Mouse (Mus musculus) heart, embryonic 12.5 days (tissue): ENCODE measurements around the gene Ryr2. TPM values are rescaled to one million over a fixed set of nuclear protein-coding genes. Genes with fewer than 3 reads are reported as not detected.

Experiments
- ATAC-seq: fragments of 200-750 bp; cut with Nextera tagmentation; 2 replicates; pipeline ENCODE4 v1.8.0; 2017; ENCODE audit warnings: moderate TSS enrichment, moderate library complexity; ENCODE audit not compliant: insufficient number of reproducible peaks, low FRiP score
- H3K27ac ChIP-seq: fragments of 300-500 bp; sonication (generic); 2 replicates; pipeline ENCODE4 v1.5.1; 2016; ENCODE audit warnings: mild to moderate bottlenecking, moderate library complexity; ENCODE audit not compliant: poor library complexity, severe bottlenecking
- H3K27me3 ChIP-seq: fragments of 300-500 bp; sonication (generic); replicated peaks from 2 replicates; pipeline ENCODE4 v1.6.1; 2016; ENCODE audit warnings: mild to moderate bottlenecking, moderate library complexity
- H3K36me3 ChIP-seq: fragments of 300-500 bp; sonication (generic); 2 replicates; pipeline ENCODE4 v1.6.1; 2016; ENCODE audit warnings: mild to moderate bottlenecking, moderate library complexity
- H3K4me1 ChIP-seq: fragments of 300-500 bp; sonication (generic); replicated peaks from 2 replicates; pipeline ENCODE4 v1.6.1; 2016; ENCODE audit warnings: mild to moderate bottlenecking
- H3K4me2 ChIP-seq: fragments of 300-500 bp; sonication (generic); 2 replicates; pipeline ENCODE4 v1.6.1; 2016; ENCODE audit warnings: mild to moderate bottlenecking, moderate library complexity
- H3K4me3 ChIP-seq: fragments of 300-500 bp; sonication (generic); 2 replicates; pipeline ENCODE4 v1.5.1; 2016; ENCODE audit warnings: mild to moderate bottlenecking
- H3K9ac ChIP-seq: fragments of 300-500 bp; sonication (generic); 2 replicates; pipeline ENCODE4 v1.6.1; 2016; ENCODE audit warnings: mild to moderate bottlenecking, moderate library complexity
- H3K9me3 ChIP-seq: fragments of 300-500 bp; sonication (generic); replicated peaks from 2 replicates; pipeline ENCODE4 v1.6.1; 2016; ENCODE audit warnings: mild to moderate bottlenecking, moderate library complexity
- WGBS: fragments of 180-500 bp; shearing (Covaris S2); methylation state at CpG from one replicate; pipeline ENCODE4 v1.1.7; 2016; 5-methylcytosine and 5-hydroxymethylcytosine counted together
- polyA plus RNA-seq: library from polyadenylated mRNA; unstranded; fragments of >200 nt; fragmentation: Nextera tagmentation; extraction: Ambion mirVana; gene quantifications from 2 replicates; pipeline ENCODE4 v1.2.1, GENCODE M21; 2016

Ryr2 gene
- polyA plus RNA-seq, 1 experiment from 2014 or later, result 35.3 TPM

DNA sequence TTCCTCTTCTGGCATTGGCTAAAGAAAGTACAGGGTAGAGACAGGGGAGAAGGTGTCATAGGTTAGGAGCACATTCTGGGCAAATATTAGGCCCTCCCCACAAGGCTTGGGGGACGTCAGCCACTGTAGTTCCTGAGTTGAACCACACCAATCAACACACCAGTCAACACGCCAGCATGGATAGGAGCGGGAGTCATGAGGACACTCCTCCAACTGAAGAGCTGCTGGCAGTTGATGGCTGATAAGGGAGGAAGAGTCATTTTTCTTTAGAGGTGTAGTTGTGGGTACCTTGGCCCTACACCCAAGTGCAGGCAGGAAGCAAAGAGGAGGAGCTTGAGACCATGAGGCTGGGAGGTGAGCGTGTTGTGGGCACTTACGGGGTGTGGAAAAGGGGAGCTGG lies 13.6 kb downstream of the Ryr2 start:
- 45% methylated on average over 5 of the region's 5 CpGs for WGBS
- Histone ChIP-seq H3K9me3 (no peaks in the 10 kb centered on the region), H3K27me3 (no peaks in the 10 kb centered on the region), H3K4me2 (no peak overlapping the region), H3K36me3 (peaks cover 4% of the 10 kb centered on the region; the same call in 1 of the 2 replicates), H3K4me3 (no peak overlapping the region), H3K9ac (no peak overlapping the region), H3K27ac (peak overlapping the region; percentile 18), H3K4me1 (peaks cover 85% of the 10 kb centered on the region)
- no peak for ATAC-seq

DNA sequence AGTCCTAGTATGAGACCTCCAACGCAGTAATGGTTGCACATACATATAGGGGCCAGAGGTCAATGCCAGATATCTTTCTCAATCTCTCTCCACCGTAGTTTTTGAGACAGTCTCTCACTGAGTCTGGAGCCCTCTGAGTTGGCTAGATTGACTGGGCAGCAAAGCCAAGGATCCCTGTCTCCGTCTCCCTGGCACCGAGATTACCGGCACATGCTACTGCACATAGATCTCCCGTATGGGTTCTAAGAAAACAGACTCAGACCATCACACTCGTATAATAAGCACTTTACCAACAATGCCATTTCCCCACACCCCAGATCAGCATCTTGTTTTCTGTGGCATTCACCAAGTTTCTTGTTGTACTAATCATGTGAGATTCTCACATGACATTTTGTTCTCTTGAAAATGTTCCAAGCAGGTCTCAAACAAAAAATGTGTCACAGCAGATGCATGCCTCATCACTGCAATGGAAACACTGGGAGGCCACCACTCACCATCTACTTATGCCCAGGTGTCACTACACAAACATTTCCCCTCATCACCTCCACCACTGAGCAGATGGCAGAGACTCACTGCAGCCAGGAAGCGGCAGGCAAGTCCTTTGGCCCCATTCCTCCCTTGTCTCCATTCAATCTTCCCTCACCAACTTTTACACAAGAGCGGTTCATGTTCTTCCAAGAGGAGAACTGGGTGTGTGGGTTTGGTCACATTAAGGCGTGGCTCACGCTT lies 14.2 kb downstream of the Ryr2 start:
- Histone ChIP-seq H3K4me3 (no peak overlapping the region), H3K27ac (peak overlapping the region; percentile 59), H3K9me3 (no peaks in the 10 kb centered on the region), H3K9ac (no peak overlapping the region), H3K4me2 (peak overlapping the region; percentile 38), H3K36me3 (peaks cover 5% of the 10 kb centered on the region; the same call in 1 of the 2 replicates), H3K4me1 (peaks cover 84% of the 10 kb centered on the region), H3K27me3 (no peaks in the 10 kb centered on the region)
- no peak for ATAC-seq
- WGBS, result 76% methylated on average over 11 of the region's 11 CpGs

DNA sequence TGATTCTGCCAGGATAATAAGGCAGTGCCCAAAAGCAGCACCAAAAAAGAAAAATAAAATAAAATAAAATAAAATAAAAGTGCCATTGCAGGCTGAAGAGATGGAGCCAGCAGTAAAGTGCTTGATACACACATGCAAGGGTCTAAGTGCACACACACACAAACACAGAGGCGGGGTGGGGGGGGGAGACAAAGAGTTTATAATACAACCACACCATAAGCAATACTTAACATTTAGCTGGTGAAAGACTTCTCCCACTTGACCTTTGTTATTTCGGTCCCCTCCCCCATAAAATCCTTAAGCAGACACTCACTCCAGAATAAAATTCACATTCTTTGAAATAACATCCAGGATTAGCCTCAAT lies 22.7 kb downstream of the Ryr2 start:
- Histone ChIP-seq H3K27me3 (no peaks in the 10 kb centered on the region), H3K9me3 (no peaks in the 10 kb centered on the region), H3K36me3 (peaks cover 5% of the 10 kb centered on the region; the same call in 1 of the 2 replicates), H3K9ac (no peak overlapping the region), H3K4me1 (peaks cover 79% of the 10 kb centered on the region), H3K4me3 (no peak overlapping the region), H3K4me2 (no peak overlapping the region), H3K27ac (no peak overlapping the region)
- 71% methylated on average over 2 of the region's 2 CpGs for WGBS
- no peak for ATAC-seq

DNA sequence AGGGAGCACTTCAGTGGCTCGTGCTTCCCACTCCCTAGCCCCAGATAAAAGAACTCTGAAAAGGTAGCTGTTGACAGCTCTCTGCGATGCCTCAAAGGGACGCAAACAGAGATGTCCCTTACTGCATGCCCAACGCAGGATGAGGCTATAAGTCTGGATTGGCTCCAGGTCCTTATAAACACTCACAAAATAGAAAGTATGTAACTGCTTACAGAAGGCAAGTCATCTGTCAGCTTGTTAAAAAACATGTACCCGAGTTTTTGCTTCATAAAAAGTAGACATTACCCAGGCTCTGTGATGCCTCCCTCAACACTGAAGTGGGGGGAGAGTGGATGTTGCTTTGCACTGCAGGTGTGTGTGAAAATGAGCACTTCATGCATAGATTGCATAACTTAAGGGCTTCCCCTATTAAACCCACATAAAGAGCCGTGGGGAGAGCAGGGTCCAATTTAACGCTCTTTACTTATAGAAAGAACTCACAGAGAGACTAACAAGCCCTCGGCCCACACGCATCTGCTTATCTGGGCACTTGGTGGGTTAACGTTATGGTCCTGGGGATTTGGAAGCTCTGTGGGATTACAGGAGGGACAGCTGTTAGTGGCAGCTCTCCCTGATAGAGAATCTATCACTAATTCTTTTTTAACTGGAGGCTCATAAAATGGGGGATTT lies 23.2 kb downstream of the Ryr2 start:
- ATAC-seq, result no peak
- no peak overlapping the region for H3K9ac ChIP-seq
- H3K36me3 ChIP-seq, result peaks cover 5% of the 10 kb centered on the region; the same call in 1 of the 2 replicates
- H3K27me3 ChIP-seq, result no peaks in the 10 kb centered on the region
- no peak overlapping the region for H3K4me3 ChIP-seq
- peak overlapping the region; percentile 25 for H3K4me2 ChIP-seq
- peaks cover 82% of the 10 kb centered on the region for H3K4me1 ChIP-seq
- 21% methylated on average over 10 of the region's 10 CpGs for WGBS
- peak overlapping the region; percentile 30; the same call in 1 of the 2 replicates for H3K27ac ChIP-seq
- no peaks in the 10 kb centered on the region for H3K9me3 ChIP-seq

DNA sequence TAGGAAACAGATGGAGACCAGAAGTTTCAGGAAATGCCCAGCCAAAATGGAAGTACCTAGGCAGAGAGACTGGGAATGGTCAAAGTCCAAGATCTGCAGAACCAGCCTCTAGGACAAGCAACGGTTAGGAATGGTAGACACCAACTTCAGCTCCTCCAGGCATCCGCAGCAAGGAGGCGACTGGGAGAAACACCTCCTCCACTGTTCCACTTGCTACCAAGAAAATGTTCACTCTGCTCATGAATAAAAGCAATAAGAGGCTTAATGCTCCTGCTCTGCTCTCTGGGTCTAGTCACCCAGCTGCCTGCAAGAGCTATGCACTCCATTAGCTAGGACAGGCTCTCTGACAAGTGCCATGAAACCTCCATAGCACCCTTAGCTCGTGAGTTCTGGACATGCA lies 26.2 kb downstream of the Ryr2 start:
- H3K4me1 ChIP-seq, result peaks cover 78% of the 10 kb centered on the region
- peaks cover 4% of the 10 kb centered on the region; the same call in 1 of the 2 replicates for H3K36me3 ChIP-seq
- no peaks in the 10 kb centered on the region for H3K9me3 ChIP-seq
- no peak overlapping the region for H3K4me2 ChIP-seq
- no peak overlapping the region for H3K4me3 ChIP-seq
- 66% methylated on average over 4 of the region's 4 CpGs for WGBS
- H3K9ac ChIP-seq, result 0 out of 2 replicates have a peak overlapping the region, but pooled peaks have one; percentile 6
- no peaks in the 10 kb centered on the region for H3K27me3 ChIP-seq
- no peak for ATAC-seq
- H3K27ac ChIP-seq, result no peak overlapping the region

DNA sequence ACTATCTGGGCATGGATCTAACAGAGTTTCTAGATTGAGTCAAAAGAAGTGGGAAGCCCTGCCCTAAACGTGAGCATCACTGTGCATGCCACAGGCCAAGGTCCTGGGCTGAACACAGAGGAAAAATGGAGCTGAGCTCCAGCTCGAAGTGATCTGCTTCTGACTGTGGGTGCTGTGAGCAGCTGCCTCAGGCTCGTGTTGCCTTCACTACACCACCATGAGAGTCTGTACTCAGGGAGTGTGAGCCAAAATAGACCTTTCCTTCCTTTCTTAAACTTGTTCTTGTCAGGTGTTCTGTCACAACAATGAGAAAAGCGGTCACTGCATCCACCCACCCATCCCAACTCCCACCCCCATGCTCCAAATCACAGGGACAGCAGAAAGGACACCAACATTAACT lies 27.2 kb downstream of the Ryr2 start:
- Histone ChIP-seq H3K9ac (no peak overlapping the region), H3K4me3 (no peak overlapping the region), H3K4me2 (no peak overlapping the region), H3K9me3 (no peaks in the 10 kb centered on the region), H3K4me1 (peaks cover 74% of the 10 kb centered on the region), H3K27me3 (no peaks in the 10 kb centered on the region), H3K36me3 (peaks cover 4% of the 10 kb centered on the region; the same call in 1 of the 2 replicates), H3K27ac (no peak overlapping the region)
- no peak for ATAC-seq
- WGBS, result 59% methylated on average over 4 of the region's 4 CpGs

DNA sequence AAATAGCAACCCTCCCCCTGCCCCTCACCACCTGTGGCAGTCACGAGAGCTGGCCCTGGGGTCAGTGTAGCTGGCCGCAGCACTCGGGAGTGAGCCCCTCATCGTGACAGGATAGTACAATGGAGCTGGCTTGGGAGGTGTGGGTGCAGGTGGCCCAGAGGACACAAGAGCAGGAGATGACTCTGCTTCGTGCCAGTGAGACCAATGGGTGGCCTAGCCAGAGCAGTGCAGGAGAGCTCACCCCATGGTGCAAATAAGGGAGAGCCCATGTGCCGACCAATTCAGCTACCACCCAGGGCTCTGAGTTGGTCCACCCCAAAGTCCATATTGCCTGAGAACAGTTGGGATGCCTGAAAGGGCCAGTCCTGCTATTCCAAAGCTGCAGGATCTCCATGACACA lies 31.8 kb downstream of the Ryr2 start:
- Histone ChIP-seq H3K27ac (no peak overlapping the region), H3K4me2 (no peak overlapping the region), H3K9me3 (no peaks in the 10 kb centered on the region), H3K27me3 (no peaks in the 10 kb centered on the region), H3K9ac (no peak overlapping the region), H3K36me3 (peaks cover 4% of the 10 kb centered on the region; the same call in 1 of the 2 replicates), H3K4me3 (no peak overlapping the region), H3K4me1 (peaks cover 69% of the 10 kb centered on the region)
- no peak for ATAC-seq
- WGBS, result 80% methylated on average over 6 of the region's 6 CpGs

DNA sequence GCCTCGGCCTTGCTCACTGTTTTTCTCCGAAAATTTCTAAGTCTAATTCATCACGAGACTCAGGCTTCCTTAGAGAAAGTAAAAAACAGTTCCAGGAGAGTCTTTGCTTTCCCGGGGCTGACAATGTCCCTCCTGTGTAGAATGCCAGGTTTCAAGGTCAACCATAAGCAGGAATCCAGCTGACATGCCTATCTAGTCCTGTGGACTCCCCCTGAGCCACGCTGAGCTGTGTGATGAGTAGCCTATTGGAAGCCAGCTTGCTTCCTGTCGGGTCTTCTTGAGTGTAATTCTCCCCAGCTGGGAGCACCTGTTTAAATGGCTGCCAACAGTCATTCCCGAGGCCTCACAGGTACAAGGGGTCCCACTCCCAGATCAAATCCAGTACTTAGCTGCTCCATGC lies 34.2 kb downstream of the Ryr2 start:
- Histone ChIP-seq H3K4me1 (peaks cover 68% of the 10 kb centered on the region), H3K27me3 (no peaks in the 10 kb centered on the region), H3K4me3 (no peak overlapping the region), H3K27ac (peak overlapping the region; percentile 64), H3K4me2 (peak overlapping the region; percentile 10; the same call in 1 of the 2 replicates), H3K9me3 (no peaks in the 10 kb centered on the region), H3K36me3 (no peaks in the 10 kb centered on the region), H3K9ac (0 out of 2 replicates have a peak overlapping the region, but pooled peaks have one; percentile 32)
- WGBS, result 45% methylated on average over 7 of the region's 7 CpGs
- 0 out of 2 replicates have a peak, but pooled peaks have one; percentile 22 for ATAC-seq

DNA sequence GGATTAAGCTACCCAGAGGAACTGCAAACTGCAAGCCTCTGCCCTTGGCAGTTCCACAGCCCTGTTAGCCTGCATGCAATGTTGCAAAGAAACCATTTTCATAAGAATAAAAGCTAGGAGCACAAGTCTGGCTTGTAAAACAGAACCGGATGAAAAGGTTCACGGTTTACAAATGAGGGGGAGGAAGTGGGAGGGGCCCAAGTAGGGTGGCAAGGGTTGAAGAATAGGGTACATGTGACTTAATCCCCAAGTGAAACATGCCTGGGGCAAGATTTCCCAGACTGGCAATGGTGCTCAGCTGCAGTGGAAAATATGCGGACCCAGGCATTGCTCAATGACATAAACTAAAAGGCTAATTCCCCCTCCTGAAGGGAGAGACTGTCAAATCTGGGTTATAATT lies 34.6 kb downstream of the Ryr2 start:
- Histone ChIP-seq H3K27me3 (no peaks in the 10 kb centered on the region), H3K4me2 (no peak overlapping the region), H3K9ac (no peak overlapping the region), H3K4me3 (no peak overlapping the region), H3K36me3 (no peaks in the 10 kb centered on the region), H3K27ac (peak overlapping the region; percentile 64), H3K4me1 (peaks cover 70% of the 10 kb centered on the region), H3K9me3 (no peaks in the 10 kb centered on the region)
- ATAC-seq, result no peak
- 40% methylated on average over 3 of the region's 3 CpGs for WGBS

DNA sequence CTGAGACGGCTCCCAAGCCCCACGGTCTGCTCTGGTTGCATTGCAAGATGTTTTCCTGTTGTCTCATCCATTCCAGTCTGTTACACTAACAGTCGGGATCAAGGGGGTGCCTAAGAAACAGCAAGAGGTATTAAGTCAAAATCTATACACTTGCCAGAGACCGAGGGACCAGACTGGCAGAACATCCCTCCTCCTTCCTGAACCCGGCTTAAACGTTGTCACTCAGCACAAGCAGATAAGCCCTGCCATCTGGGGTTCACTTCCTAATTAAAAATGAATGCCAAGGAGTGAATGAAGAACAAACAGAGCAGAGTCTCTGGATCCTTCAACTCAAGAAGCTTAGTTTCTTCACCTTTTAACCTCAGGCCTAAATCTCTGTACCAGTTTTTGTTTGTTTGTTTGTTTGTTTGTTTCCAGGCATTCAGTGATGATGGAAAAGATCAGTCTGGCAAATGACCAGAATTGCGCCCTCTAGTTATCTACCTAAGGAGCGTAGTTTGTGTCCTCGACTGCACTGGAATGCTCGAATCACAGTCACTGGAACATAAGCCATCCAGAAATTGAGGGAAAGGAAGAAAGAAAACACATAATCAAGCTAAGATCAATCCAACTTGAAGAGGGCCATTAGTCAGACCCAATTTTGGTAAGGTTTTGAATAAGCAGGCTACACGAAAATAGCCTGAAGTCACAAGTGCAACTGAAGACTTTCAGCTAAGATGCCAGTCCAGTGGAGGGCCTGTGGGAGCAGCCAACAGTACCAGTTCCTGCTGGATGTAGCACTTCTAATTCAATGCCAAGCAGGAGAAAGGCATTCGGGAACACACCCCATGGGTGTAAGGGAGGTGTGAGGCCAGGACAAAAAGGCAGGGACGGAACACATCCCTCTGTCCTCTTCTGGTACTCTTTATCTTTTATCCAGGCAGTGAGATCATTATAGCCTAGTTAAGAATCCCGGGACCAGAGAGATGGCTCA lies 36.3 kb downstream of the Ryr2 start:
- H3K9me3 ChIP-seq, result no peaks in the 10 kb centered on the region
- ATAC-seq, result no peak
- no peaks in the 10 kb centered on the region for H3K27me3 ChIP-seq
- H3K27ac ChIP-seq, result 0 out of 2 replicates have a peak overlapping the region, but pooled peaks have one; percentile 16
- no peak overlapping the region for H3K9ac ChIP-seq
- no peak overlapping the region for H3K4me3 ChIP-seq
- H3K36me3 ChIP-seq, result no peaks in the 10 kb centered on the region
- no peak overlapping the region for H3K4me2 ChIP-seq
- peaks cover 69% of the 10 kb centered on the region for H3K4me1 ChIP-seq
- 53% methylated on average over 14 of the region's 14 CpGs for WGBS
